Mouse (Mus musculus): Measurements from ENCODE around the gene Gmppb. TPM values are rescaled to one million over a fixed set of nuclear protein-coding genes. Genes with fewer than 3 reads are reported as not detected.
"Not testable (repeated sequence)": the region's sequence is repeated elsewhere in the genome, so short reads cannot be mapped to it uniquely, and the experiment has no call there.

Gmppb gene
- 32.3 and 33.5 TPM in 2 replicates for polyA plus RNA-seq (2011; ENCODE audit: insufficient read length, low read depth, missing spikeins)

DNA sequence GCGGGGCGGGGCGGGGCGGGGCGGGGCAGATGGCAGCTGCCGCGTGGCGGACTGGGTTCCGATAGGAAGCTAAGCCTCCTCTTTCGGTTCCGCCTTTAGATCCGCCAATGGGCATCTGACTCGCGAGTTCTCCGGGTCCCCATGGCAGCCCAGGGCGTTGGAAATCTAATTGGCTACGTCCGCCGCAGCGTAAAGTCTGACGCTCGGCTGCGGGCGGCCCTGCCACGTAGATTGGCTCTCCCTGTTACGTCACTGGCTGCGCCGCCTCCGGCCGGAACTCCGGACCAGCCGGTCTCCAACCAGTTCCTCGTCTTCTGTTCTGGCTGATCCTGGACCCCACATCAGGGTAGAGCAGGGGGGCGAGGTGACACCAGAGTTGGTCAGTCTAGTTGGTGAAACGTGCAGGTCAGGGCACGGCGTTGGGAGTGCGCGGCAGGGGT, at the start of gene Gmppb:
TSS of gene Gmppb (plus strand) at position 227 of the 440 bp plus-strand sequence.
- peak; percentile 91 for TF ChIP-seq POLR2A (IDR thresholded peaks at IDR 0.05; ENCODE audit: low read depth, low read length)
- no peak for TF ChIP-seq CTCF (IDR thresholded peaks at IDR 0.05; ENCODE audit: borderline replicate concordance, insufficient read depth, low read length)
- 0 out of 2 replicates have a peak, but pooled peaks cover 4% of the 10 kb centered on the region for H3K4me1 ChIP-seq (ENCODE audit: control insufficient read depth, insufficient read depth, low read length)
- H3K4me3 ChIP-seq (ENCODE audit: insufficient read depth, low read length), result peak within 1 kb of the TSS; percentile 72
- peak within 1 kb of the TSS; percentile 51 for H3K27ac ChIP-seq (ENCODE audit: insufficient read depth, low read length)

DNA sequence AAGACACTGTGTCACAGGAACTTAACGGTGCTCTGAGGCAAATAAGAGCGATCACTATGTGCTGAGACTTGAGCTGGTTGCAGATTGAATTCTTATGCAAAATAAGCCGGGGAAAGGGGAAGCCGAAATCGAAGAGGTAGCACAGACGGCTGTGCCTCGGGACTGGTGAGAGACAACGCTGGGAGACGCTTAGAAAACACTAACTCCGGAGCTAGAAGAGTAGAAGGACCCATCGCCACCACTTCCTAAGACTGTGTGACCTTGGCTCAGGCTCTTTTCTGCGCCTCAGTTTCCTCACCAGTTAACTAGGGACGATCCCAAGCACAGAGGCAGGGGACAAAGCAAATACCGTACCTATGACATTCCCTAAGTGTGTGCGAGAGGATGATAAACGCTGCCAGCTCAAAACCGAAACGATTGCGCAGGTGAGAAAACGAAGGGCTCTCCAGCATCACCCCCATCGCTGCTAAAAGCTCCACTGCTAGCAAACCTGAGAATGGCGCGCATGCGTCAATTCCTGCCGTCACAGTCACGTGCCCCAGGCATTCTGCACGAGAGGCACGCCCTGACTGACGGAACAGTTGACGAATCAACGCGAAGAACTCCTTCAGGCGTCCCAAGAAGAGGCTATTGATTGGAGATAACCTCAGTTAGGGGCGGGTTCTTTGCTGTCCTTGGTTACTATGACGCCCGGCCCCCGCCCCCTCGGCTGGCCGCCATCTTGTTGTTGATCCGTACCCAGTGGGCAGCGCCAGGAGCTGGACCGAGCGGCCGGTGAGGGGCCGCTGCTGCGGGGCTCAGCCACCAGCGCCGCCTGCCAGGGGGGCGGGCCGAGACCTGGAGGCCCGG, 46.9 kb upstream of the Gmppb start, which contains the start of gene Ip6k1:
TSS of gene Ip6k1 (plus strand) at position 580 of the 849 bp plus-strand sequence.
- no peak for TF ChIP-seq CTCF (IDR thresholded peaks at IDR 0.05; ENCODE audit: borderline replicate concordance, insufficient read depth, low read length)
- TF ChIP-seq POLR2A (IDR thresholded peaks at IDR 0.05; ENCODE audit: low read depth, low read length), result peak; percentile 97
- H3K4me3 ChIP-seq (ENCODE audit: insufficient read depth, low read length), result peak within 1 kb of the TSS; percentile 90
- peak within 1 kb of the TSS; percentile 49 for H3K27ac ChIP-seq (ENCODE audit: insufficient read depth, low read length)
- H3K4me1 ChIP-seq (ENCODE audit: control insufficient read depth, insufficient read depth, low read length), result no peaks in the 10 kb centered on the region; the same call in 1 of the 2 replicates

DNA sequence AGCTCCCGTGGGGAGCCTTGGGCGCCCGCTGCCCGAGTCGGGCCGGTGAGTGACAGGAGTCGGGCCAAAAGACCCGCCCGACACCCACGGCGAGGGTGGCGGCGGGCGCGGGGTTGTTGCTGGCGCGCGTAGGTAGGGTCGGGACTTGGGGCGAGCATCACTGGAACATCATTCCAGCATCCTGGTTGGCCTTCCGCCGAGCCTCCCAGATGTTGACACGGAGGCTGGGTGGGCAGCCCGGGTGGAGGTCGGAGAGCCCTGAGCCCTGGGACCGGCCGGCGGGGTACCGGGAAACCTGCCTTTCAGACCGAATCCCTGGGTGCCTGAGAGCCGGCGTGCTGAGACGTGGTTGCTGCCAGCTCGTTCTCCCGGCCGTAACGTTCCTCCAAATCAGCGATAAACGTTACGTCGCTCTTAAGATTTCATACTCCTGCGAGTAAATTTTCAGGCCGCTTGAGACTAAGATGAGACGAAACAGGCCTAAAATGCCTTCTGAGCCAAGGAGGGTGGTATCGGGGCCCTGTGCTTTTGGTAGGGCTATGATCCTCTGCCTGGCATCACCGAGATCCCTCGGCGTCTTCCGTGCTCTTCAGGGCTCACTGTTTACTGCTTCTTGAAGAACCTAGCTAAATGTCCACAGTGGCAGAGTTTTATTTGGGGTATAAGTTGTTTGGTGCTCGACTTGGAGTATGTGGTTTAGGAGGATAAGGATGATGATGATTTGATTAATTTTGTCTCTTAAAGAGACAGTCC, 46.1 kb upstream of the Gmppb start:
- Histone ChIP-seq H3K4me1 (ENCODE audit: control insufficient read depth, insufficient read depth, low read length) (no peaks in the 10 kb centered on the region; the same call in 1 of the 2 replicates), H3K27ac (ENCODE audit: insufficient read depth, low read length) (peak overlapping the region; percentile 49), H3K4me3 (ENCODE audit: insufficient read depth, low read length) (peak overlapping the region; percentile 90)
- TF ChIP-seq POLR2A (IDR thresholded peaks at IDR 0.05; ENCODE audit: low read depth, low read length) (no peak; the same call in 1 of the 2 replicates), CTCF (IDR thresholded peaks at IDR 0.05; ENCODE audit: borderline replicate concordance, insufficient read depth, low read length) (no peak)

DNA sequence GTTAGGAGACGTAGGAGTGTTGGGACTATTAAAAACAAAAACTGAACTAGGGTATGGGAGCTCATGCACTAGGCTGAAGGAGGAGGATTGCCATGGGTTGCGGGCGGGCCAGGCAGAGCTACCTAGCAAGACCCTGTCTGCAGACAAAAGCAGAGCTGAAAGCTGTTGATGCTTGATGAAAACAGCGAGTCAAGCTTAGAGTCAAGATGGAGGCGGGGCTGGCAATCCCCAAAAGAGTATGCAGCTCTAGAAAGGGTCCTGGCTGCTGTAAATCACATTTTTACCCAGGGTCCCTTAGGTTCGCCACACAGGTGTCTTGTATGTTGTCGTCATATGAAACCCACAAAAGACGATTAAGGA, 45.5 kb upstream of the Gmppb start:
- H3K4me3 ChIP-seq (ENCODE audit: insufficient read depth, low read length), result peak overlapping the region; percentile 90
- TF ChIP-seq CTCF (IDR thresholded peaks at IDR 0.05; ENCODE audit: borderline replicate concordance, insufficient read depth, low read length), result no peak
- peak; percentile 41 for TF ChIP-seq POLR2A (IDR thresholded peaks at IDR 0.05; ENCODE audit: low read depth, low read length)
- H3K27ac ChIP-seq (ENCODE audit: insufficient read depth, low read length), result peak overlapping the region; percentile 49; the same call in 1 of the 2 replicates
- no peaks in the 10 kb centered on the region; the same call in 1 of the 2 replicates for H3K4me1 ChIP-seq (ENCODE audit: control insufficient read depth, insufficient read depth, low read length)

DNA sequence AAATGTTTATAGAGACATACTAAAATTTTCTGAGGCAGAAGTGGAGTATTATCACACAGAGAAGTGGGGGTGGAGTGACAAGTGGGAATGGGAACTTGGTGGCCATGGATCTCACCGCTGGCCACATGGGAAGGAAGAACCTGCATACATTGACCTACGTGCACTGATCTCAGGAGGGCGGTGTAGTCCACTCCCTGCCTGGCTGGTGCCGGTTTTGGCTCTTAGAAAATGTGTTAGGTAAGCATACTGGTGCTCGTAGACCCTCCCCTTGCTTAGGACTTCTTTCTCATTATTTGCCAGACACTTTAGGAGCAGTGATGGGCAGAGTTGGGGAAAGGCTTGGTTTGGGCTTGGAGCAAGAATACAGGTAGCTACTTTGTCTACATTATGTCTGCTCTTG, 41.0 kb upstream of the Gmppb start:
- Histone ChIP-seq H3K4me3 (ENCODE audit: insufficient read depth, low read length) (no peak overlapping the region), H3K4me1 (ENCODE audit: control insufficient read depth, insufficient read depth, low read length) (0 out of 2 replicates have a peak, but pooled peaks cover 4% of the 10 kb centered on the region), H3K27ac (ENCODE audit: insufficient read depth, low read length) (no peak overlapping the region)
- TF ChIP-seq CTCF (IDR thresholded peaks at IDR 0.05; ENCODE audit: borderline replicate concordance, insufficient read depth, low read length) (no peak), POLR2A (IDR thresholded peaks at IDR 0.05; ENCODE audit: low read depth, low read length) (no peak)

DNA sequence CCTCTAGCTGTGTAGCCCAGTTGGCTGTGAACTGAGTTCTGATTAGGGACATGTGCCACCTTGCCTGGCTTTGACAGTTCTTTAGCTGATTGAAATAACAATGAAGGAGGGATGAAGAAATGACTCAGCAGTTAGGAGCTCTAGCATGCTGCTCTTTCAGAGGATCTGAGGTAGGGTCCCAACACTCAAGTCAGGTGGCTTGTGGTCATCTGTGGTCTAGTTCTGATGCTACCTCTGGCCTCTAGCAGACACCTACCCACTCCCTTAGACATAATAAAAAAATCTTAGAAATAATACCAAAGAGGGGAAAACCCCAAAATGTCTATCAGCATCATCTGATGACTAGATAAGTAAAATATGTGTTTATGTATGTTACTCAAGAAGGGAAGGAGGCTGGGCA, 38.7 kb upstream of the Gmppb start:
- Histone ChIP-seq H3K4me3 (ENCODE audit: insufficient read depth, low read length) (no peak overlapping the region), H3K27ac (ENCODE audit: insufficient read depth, low read length) (no peak overlapping the region), H3K4me1 (ENCODE audit: control insufficient read depth, insufficient read depth, low read length) (0 out of 2 replicates have a peak, but pooled peaks cover 4% of the 10 kb centered on the region)
- TF ChIP-seq POLR2A (IDR thresholded peaks at IDR 0.05; ENCODE audit: low read depth, low read length), result no peak
- TF ChIP-seq CTCF (IDR thresholded peaks at IDR 0.05; ENCODE audit: borderline replicate concordance, insufficient read depth, low read length), result no peak

DNA sequence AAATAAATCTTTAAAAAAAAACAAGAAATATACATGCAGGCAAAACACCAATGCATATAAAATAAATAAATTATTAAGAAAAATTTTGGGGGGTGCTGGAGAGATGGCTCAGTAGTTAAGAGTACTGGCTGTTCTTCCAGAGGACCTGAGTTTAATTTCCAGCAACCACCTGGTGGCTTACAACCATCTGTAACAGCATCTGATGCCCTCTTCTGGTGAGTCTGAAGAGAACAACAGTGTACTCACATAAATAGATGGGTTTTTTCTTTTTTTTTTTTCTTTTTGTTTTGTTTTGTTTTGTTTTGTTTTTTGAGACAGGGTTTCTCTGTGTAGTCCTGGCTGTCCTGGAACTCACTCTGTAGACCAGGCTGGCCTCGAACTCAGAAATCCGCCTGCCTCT, 35.5 kb upstream of the Gmppb start:
- H3K4me3 ChIP-seq (ENCODE audit: insufficient read depth, low read length); H3K4me1 ChIP-seq (ENCODE audit: control insufficient read depth, insufficient read depth, low read length); H3K27ac ChIP-seq (ENCODE audit: insufficient read depth, low read length): not testable (repeated sequence)

DNA sequence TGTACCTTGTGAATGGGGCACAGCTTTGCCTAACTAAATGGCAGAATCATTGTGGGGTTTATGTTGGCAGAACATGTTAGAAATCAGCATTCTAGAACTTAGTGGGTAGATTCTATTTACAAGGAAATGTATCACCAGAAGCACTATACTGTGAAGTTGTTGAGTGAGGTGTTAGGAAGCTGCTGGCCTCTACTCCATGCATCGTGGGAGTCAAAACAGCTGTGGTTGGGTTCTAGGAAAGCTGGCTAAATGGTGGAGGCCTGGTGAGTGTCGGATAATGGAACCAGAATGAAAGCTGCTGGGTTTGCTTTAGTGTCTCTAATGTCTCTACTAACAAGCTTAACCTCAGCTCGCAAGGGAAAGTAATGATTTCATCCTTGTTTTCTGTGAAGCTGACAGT, 31.9 kb upstream of the Gmppb start:
- no peak overlapping the region for H3K4me3 ChIP-seq (ENCODE audit: insufficient read depth, low read length)
- TF ChIP-seq POLR2A (IDR thresholded peaks at IDR 0.05; ENCODE audit: low read depth, low read length) (no peak), CTCF (IDR thresholded peaks at IDR 0.05; ENCODE audit: borderline replicate concordance, insufficient read depth, low read length) (no peak)
- no peak overlapping the region for H3K27ac ChIP-seq (ENCODE audit: insufficient read depth, low read length)
- no peaks in the 10 kb centered on the region for H3K4me1 ChIP-seq (ENCODE audit: control insufficient read depth, insufficient read depth, low read length)

DNA sequence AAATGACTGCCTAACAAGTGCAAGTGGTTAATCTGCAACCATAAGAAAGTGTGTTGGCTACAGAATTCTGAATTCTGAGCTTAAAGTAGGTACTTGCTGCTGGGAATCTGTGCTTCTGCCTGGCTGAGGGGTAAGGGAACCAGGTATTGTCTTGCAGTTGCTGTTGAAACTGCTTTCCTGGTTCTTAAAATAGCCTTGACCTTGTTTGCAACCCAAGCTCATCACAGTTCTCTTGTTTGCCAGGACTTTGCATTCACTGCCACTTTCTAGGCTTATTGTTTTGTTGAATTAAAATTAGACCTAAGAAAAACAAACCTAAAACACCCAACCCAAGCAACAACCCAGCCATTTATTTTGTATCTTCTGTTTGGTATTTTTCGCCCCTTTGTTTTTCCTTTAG, 28.3 kb upstream of the Gmppb start:
- TF ChIP-seq CTCF (IDR thresholded peaks at IDR 0.05; ENCODE audit: borderline replicate concordance, insufficient read depth, low read length) (no peak), POLR2A (IDR thresholded peaks at IDR 0.05; ENCODE audit: low read depth, low read length) (no peak)
- Histone ChIP-seq H3K4me1 (ENCODE audit: control insufficient read depth, insufficient read depth, low read length) (no peaks in the 10 kb centered on the region), H3K27ac (ENCODE audit: insufficient read depth, low read length) (no peak overlapping the region), H3K4me3 (ENCODE audit: insufficient read depth, low read length) (no peak overlapping the region)

Data from embryonic fibroblast, embryonic 13.5 days (primary cell).